Mouse (Mus musculus) forebrain, postnatal 0 days (tissue): ENCODE results near the gene Tekt1. TPM values are rescaled to one million over a fixed set of nuclear protein-coding genes. Genes with fewer than 3 reads are reported as not detected.

Source experiments
- ATAC-seq: fragments of 200-750 bp; cut with Nextera tagmentation; 2 replicates; pipeline ENCODE4 v1.8.0; 2017; ENCODE audit warnings: mild to moderate bottlenecking, moderate library complexity
- DNase-seq: peaks from one replicate; pipeline ENCODE4 v3.0.0-alpha.2; 2015
- H3K27ac ChIP-seq: fragments of 300-500 bp; sonication (generic); 2 replicates; pipeline ENCODE4 v1.5.1; 2014; ENCODE audit warnings: low read depth, mild to moderate bottlenecking, antibody characterized with exemption, low read length, moderate library complexity, mixed read lengths
- H3K27me3 ChIP-seq: fragments of 300-500 bp; sonication (generic); 2 replicates; pipeline ENCODE4 v1.6.1; 2014; ENCODE audit warnings: mild to moderate bottlenecking, low read length, mixed read lengths; ENCODE audit not compliant: insufficient read depth
- H3K36me3 ChIP-seq: fragments of 300-500 bp; sonication (generic); 2 replicates; pipeline ENCODE4 v1.6.1; 2014; ENCODE audit warnings: mild to moderate bottlenecking, moderate library complexity; ENCODE audit not compliant: insufficient read depth
- H3K4me1 ChIP-seq: fragments of 300-500 bp; sonication (generic); 2 replicates; pipeline ENCODE4 v1.6.1; 2014; ENCODE audit warnings: antibody characterized with exemption; ENCODE audit not compliant: insufficient read depth
- H3K4me2 ChIP-seq: fragments of 300-500 bp; sonication (generic); 2 replicates; pipeline ENCODE4 v1.6.1; 2014; ENCODE audit warnings: low read depth, mild to moderate bottlenecking, moderate library complexity
- H3K4me3 ChIP-seq: fragments of 300-500 bp; sonication (generic); 2 replicates; pipeline ENCODE4 v1.5.1; 2014; ENCODE audit warnings: low read depth, low read length, mixed read lengths
- H3K9ac ChIP-seq: fragments of 300-500 bp; sonication (generic); 2 replicates; pipeline ENCODE4 v1.6.1; 2014; ENCODE audit warnings: mild to moderate bottlenecking
- H3K9me3 ChIP-seq: fragments of 300-500 bp; sonication (generic); 2 replicates; pipeline ENCODE4 v1.6.1; 2016; ENCODE audit warnings: low read length
- CTCF ChIP-seq: sonication (generic); IDR thresholded peaks from 2 replicates; pipeline ENCODE4 v1.5.1; 2016; ENCODE audit warnings: antibody characterized with exemption, control low read depth, low read depth
- WGBS: fragments of 180-500 bp; shearing (Covaris S2); extraction: QIAGEN DNeasy Blood & Tissue Kit; methylation state at CpG from one replicate; pipeline ENCODE4 v1.1.7; 2014; 5-methylcytosine and 5-hydroxymethylcytosine counted together
- polyA plus RNA-seq: library from polyadenylated mRNA; unstranded; fragments of >200 nt; fragmentation: Nextera tagmentation; extraction: Ambion mirVana; gene quantifications from 2 replicates; pipeline ENCODE4 v1.2.1, GENCODE M21; 2015
- total RNA-seq: library from RNA; depleted of rRNA; stranded (reverse); fragments of >200 nt; gene quantifications from 2 replicates; pipeline ENCODE4 v1.2.3, GENCODE M21; 2014

Tekt1 gene
- total and polyA plus RNA-seq, 2 experiments from 2014 or later = 12.4 to 13.1 TPM

- no peaks in the 10 kb centered on the region for H3K4me1 ChIP-seq
- no peak for ATAC-seq
- 25% methylated on average over 7 of the region's 7 CpGs for WGBS
These were observed 45.3 kb upstream of the Tekt1 start for GRCm38 (mm10) chr11:72407574-72407973.

GRCm38 (mm10) chr11:72407081-72407480 lies 44.8 kb upstream of the Tekt1 start:
- ATAC-seq (no peak), DNase-seq (no peak)
- WGBS = 31% methylated on average over 3 of the region's 3 CpGs
- H3K36me3 ChIP-seq = no peaks in the 10 kb centered on the region
- no peaks in the 10 kb centered on the region for H3K9me3 ChIP-seq
- no peak for TF ChIP-seq CTCF
- H3K4me2 ChIP-seq = no peak overlapping the region
- no peak overlapping the region for H3K4me3 ChIP-seq
- H3K4me1 ChIP-seq = no peaks in the 10 kb centered on the region
- no peak overlapping the region for H3K9ac ChIP-seq
- H3K27ac ChIP-seq = no peak overlapping the region
- no peaks in the 10 kb centered on the region for H3K27me3 ChIP-seq

More at GRCm38 (mm10) chr11:72407574-72407973, 45.3 kb upstream of the Tekt1 start:
- H3K9me3 ChIP-seq = no peaks in the 10 kb centered on the region
- H3K27me3 ChIP-seq = no peaks in the 10 kb centered on the region
- no peak for TF ChIP-seq CTCF
- no peak for DNase-seq
- no peak overlapping the region for H3K27ac ChIP-seq
- no peak overlapping the region for H3K9ac ChIP-seq
- no peak overlapping the region for H3K4me2 ChIP-seq
- no peaks in the 10 kb centered on the region for H3K36me3 ChIP-seq
- no peak overlapping the region for H3K4me3 ChIP-seq

- no peaks in the 10 kb centered on the region for H3K36me3 ChIP-seq
- no peak overlapping the region for H3K4me2 ChIP-seq
- H3K4me3 ChIP-seq = no peak overlapping the region
- no peak overlapping the region for H3K9ac ChIP-seq
- no peak for ATAC-seq
- no peaks in the 10 kb centered on the region for H3K4me1 ChIP-seq
- TF ChIP-seq CTCF = no peak
- no peak for DNase-seq
- WGBS = 60% methylated on average over 8 of the region's 8 CpGs
- H3K27ac ChIP-seq = no peak overlapping the region
- H3K27me3 ChIP-seq = no peaks in the 10 kb centered on the region
- no peaks in the 10 kb centered on the region for H3K9me3 ChIP-seq
These were observed 43.9 kb upstream of the Tekt1 start for GRCm38 (mm10) chr11:72406079-72406675.

- H3K4me2 ChIP-seq = no peak overlapping the region
- no peak overlapping the region for H3K4me3 ChIP-seq
- 61% methylated on average over 4 of the region's 4 CpGs for WGBS
- no peaks in the 10 kb centered on the region for H3K9me3 ChIP-seq
- no peak for ATAC-seq
- no peaks in the 10 kb centered on the region for H3K4me1 ChIP-seq
- H3K27me3 ChIP-seq = no peaks in the 10 kb centered on the region
- H3K9ac ChIP-seq = no peak overlapping the region
- no peak for DNase-seq
- no peak for TF ChIP-seq CTCF
- H3K36me3 ChIP-seq = no peaks in the 10 kb centered on the region
- H3K27ac ChIP-seq = no peak overlapping the region
These were observed 43.3 kb upstream of the Tekt1 start for GRCm38 (mm10) chr11:72405532-72405931.

- H3K27ac ChIP-seq = no peak overlapping the region
- no peak overlapping the region for H3K4me2 ChIP-seq
- ATAC-seq (no peak), DNase-seq (no peak)
- 95% methylated on average over 12 of the region's 12 CpGs for WGBS
- no peaks in the 10 kb centered on the region for H3K27me3 ChIP-seq
- TF ChIP-seq CTCF = no peak
- H3K9ac ChIP-seq = no peak overlapping the region
- H3K4me1 ChIP-seq = no peaks in the 10 kb centered on the region
- H3K4me3 ChIP-seq = no peak overlapping the region
- no peaks in the 10 kb centered on the region for H3K36me3 ChIP-seq
- H3K9me3 ChIP-seq = no peaks in the 10 kb centered on the region
These were observed 40.7 kb upstream of the Tekt1 start for GRCm38 (mm10) chr11:72402969-72403368.

GRCm38 (mm10) chr11:72402017-72402416 lies 39.8 kb upstream of the Tekt1 start:
- Histone ChIP-seq H3K4me2 (no peak overlapping the region), H3K4me1 (no peaks in the 10 kb centered on the region), H3K36me3 (no peaks in the 10 kb centered on the region), H3K9ac (no peak overlapping the region), H3K4me3 (no peak overlapping the region), H3K27me3 (no peaks in the 10 kb centered on the region), H3K9me3 (no peaks in the 10 kb centered on the region), H3K27ac (no peak overlapping the region)
- no peak for DNase-seq
- no peak for TF ChIP-seq CTCF
- no peak for ATAC-seq
- WGBS = 81% methylated on average over 5 of the region's 5 CpGs

GRCm38 (mm10) chr11:72401068-72401467 lies 38.8 kb upstream of the Tekt1 start:
- H3K9ac ChIP-seq = no peak overlapping the region
- 95% methylated on average over 12 of the region's 12 CpGs for WGBS
- no peaks in the 10 kb centered on the region for H3K9me3 ChIP-seq
- no peak overlapping the region for H3K4me2 ChIP-seq
- H3K4me1 ChIP-seq = no peaks in the 10 kb centered on the region
- H3K4me3 ChIP-seq = no peak overlapping the region
- H3K36me3 ChIP-seq = no peaks in the 10 kb centered on the region
- ATAC-seq (no peak), DNase-seq (no peak)
- H3K27me3 ChIP-seq = no peaks in the 10 kb centered on the region
- no peak for TF ChIP-seq CTCF
- no peak overlapping the region for H3K27ac ChIP-seq
